Mouse (Mus musculus) cortical plate, adult 2 months (tissue): Measurements from ENCODE around the gene Fanci. TPM values are rescaled to one million over a fixed set of nuclear protein-coding genes. Genes with fewer than 3 reads are reported as not detected.
A peak's percentile ranks its signal among the peaks of the same experiment; 100 is the strongest.

Experiments used
- H3K27ac ChIP-seq: fragments of 200-500 bp; 2 replicates; pipeline ENCODE4 v1.5.1; 2012; ENCODE audit warnings: low read length, control low read depth, inconsistent platforms; ENCODE audit not compliant: insufficient read depth
- H3K4me1 ChIP-seq: fragments of 200-500 bp; 2 replicates; pipeline ENCODE4 v1.6.1; 2011; ENCODE audit warnings: low read length; ENCODE audit not compliant: control insufficient read depth, insufficient read depth
- H3K4me3 ChIP-seq: fragments of 200-500 bp; 2 replicates; pipeline ENCODE4 v1.5.1; 2011; ENCODE audit warnings: mild to moderate bottlenecking, low read length, control low read depth; ENCODE audit not compliant: insufficient read depth
- CTCF ChIP-seq: fragments of 200-500 bp; IDR thresholded peaks from 2 replicates; pipeline ENCODE4 v1.5.1; 2011; ENCODE audit warnings: mild to moderate bottlenecking, control low read depth, low read length; ENCODE audit not compliant: insufficient read depth; ENCODE audit errors: extremely low read depth
- POLR2A ChIP-seq: fragments of 200-500 bp; IDR thresholded peaks from 2 replicates; pipeline ENCODE4 v1.6.1; 2011; ENCODE audit warnings: mild to moderate bottlenecking, low read length, control low read depth; ENCODE audit not compliant: insufficient read depth; ENCODE audit errors: extremely low read depth
- polyA plus RNA-seq: library from polyadenylated mRNA; depleted of rRNA; stranded (reverse); fragments of >200 nt; gene quantifications from 2 replicates; pipeline ENCODE4 v1.2.3, GENCODE M21; 2012

The Fanci gene
- polyA plus RNA-seq, 1 experiment = 0.73 TPM

GRCm38 (mm10) chr7:79471436-79471835, 79.7 kb downstream of the Fanci start:
- TF ChIP-seq POLR2A (no peak), CTCF (peak; percentile 38)
- Histone ChIP-seq H3K4me1 (no peaks in the 10 kb centered on the region), H3K27ac (no peak overlapping the region), H3K4me3 (no peak overlapping the region)

GRCm38 (mm10) chr7:79472792-79473191, 81.1 kb downstream of the Fanci start:
- H3K27ac ChIP-seq = no peak overlapping the region
- H3K4me3 ChIP-seq = no peak overlapping the region
- TF ChIP-seq POLR2A (no peak), CTCF (no peak)
- no peaks in the 10 kb centered on the region for H3K4me1 ChIP-seq

- H3K27ac ChIP-seq = no peak overlapping the region
- TF ChIP-seq CTCF (no peak), POLR2A (no peak)
- no peak overlapping the region for H3K4me3 ChIP-seq
- H3K4me1 ChIP-seq = no peaks in the 10 kb centered on the region
Measured at GRCm38 (mm10) chr7:79473496-79474194, 81.9 kb downstream of the Fanci start.

GRCm38 (mm10) chr7:79474831-79475399, 83.2 kb downstream of the Fanci start:
- H3K4me1 ChIP-seq = no peaks in the 10 kb centered on the region
- no peak for TF ChIP-seq CTCF
- no peak for TF ChIP-seq POLR2A
- no peak overlapping the region for H3K4me3 ChIP-seq
- no peak overlapping the region for H3K27ac ChIP-seq

GRCm38 (mm10) chr7:79486528-79486927, 94.8 kb downstream of the Fanci start:
- H3K4me3 ChIP-seq = no peak overlapping the region
- H3K27ac ChIP-seq = peak overlapping the region; percentile 78
- TF ChIP-seq POLR2A (peak; percentile 73), CTCF (no peak)
- H3K4me1 ChIP-seq = no peaks in the 10 kb centered on the region

- H3K4me1 ChIP-seq = no peaks in the 10 kb centered on the region
- no peak overlapping the region for H3K4me3 ChIP-seq
- H3K27ac ChIP-seq = no peak overlapping the region
- TF ChIP-seq POLR2A = no peak
- peak; percentile 97 for TF ChIP-seq CTCF
Measured at GRCm38 (mm10) chr7:79493915-79494314, 102.2 kb downstream of the Fanci start.

GRCm38 (mm10) chr7:79495988-79496815, 104.5 kb downstream of the Fanci start:
- Histone ChIP-seq H3K4me3 (peak overlapping the region; percentile 20), H3K27ac (no peak overlapping the region), H3K4me1 (no peaks in the 10 kb centered on the region)
- TF ChIP-seq CTCF (peak; percentile 88), POLR2A (no peak)

- TF ChIP-seq POLR2A (no peak), CTCF (no peak)
- H3K4me1 ChIP-seq = no peaks in the 10 kb centered on the region
- H3K27ac ChIP-seq = no peak overlapping the region
- no peak overlapping the region for H3K4me3 ChIP-seq
Measured at GRCm38 (mm10) chr7:79496816-79497328, 105.1 kb downstream of the Fanci start.

- no peak for TF ChIP-seq POLR2A
- TF ChIP-seq CTCF = no peak
- no peak overlapping the region for H3K4me3 ChIP-seq
- H3K4me1 ChIP-seq = no peaks in the 10 kb centered on the region
- H3K27ac ChIP-seq = no peak overlapping the region
Measured at GRCm38 (mm10) chr7:79497701-79498115, 106.0 kb downstream of the Fanci start.

- H3K4me3 ChIP-seq = peak overlapping the region; percentile 67; the same call in 1 of the 2 replicates
- no peak overlapping the region for H3K27ac ChIP-seq
- 0 out of 2 replicates have a peak, but pooled peaks cover 1% of the 10 kb centered on the region for H3K4me1 ChIP-seq
- TF ChIP-seq CTCF (no peak), POLR2A (no peak)
Measured at GRCm38 (mm10) chr7:79498356-79498755, 106.6 kb downstream of the Fanci start.
